ENCODE assay signal across 8 mouse cellular contexts in the genomic region with DNA sequence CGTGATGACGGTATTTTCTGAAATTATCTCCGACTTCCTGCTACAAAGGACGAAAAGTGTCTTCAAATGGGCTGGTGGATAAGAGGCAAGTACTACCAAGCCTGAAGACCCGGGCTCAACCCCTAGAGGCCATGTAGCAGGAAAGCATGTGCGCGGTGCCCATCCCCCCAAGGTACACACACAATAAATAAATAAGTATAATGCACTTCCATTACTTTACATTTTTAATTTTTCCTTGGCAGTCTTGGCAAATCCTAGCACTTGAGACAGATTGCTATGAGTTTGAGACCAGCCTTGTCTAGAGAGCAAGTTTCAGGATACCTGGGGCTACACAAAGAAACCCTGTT. TPM values are rescaled to one million over a fixed set of nuclear protein-coding genes. Genes with fewer than 3 reads are reported as not detected.
DNase-seq lines count a peak whose midpoint lies in the region; ATAC-seq lines count a peak whose summit lies in the region.

No protein-coding gene starts in this region.

- H3K27me3 ChIP-seq in liver, embryonic 11.5 days (replicated peaks; ENCODE audit: control insufficient read depth, insufficient read depth, low read length): no peaks in the 10 kb centered on the region
- no peaks in the 10 kb centered on the region for H3K27me3 ChIP-seq in embryonic facial prominence, embryonic 10.5 days (replicated peaks; ENCODE audit: low read depth, poor library complexity, severe bottlenecking)
- no peaks in the 10 kb centered on the region; the same call in 1 of the 2 replicates for H3K27me3 ChIP-seq in intestine, embryonic 16.5 days (replicated peaks; ENCODE audit: control insufficient read depth, insufficient read depth, low read length)
- no peaks in the 10 kb centered on the region for H3K27me3 ChIP-seq in neural tube, embryonic 14.5 days (ENCODE audit: control insufficient read depth, insufficient read depth, low read length)

- no peaks in the 10 kb centered on the region for H3K36me3 ChIP-seq in liver, embryonic 11.5 days (ENCODE audit: control insufficient read depth, insufficient read depth, low read length)
- H3K36me3 ChIP-seq in embryonic facial prominence, embryonic 10.5 days (replicated peaks): no peaks in the 10 kb centered on the region
- H3K36me3 ChIP-seq in intestine, embryonic 16.5 days (ENCODE audit: control insufficient read depth, insufficient read depth, low read length): no peaks in the 10 kb centered on the region
- H3K36me3 ChIP-seq in neural tube, embryonic 14.5 days (ENCODE audit: control insufficient read depth, insufficient read depth, low read length): no peaks in the 10 kb centered on the region

- no peak overlapping the region for H3K9ac ChIP-seq in liver, embryonic 11.5 days (ENCODE audit: low read depth, low read length)
- peak overlapping the region; percentile 44; the same call in 1 of the 2 replicates for H3K9ac ChIP-seq in intestine, embryonic 16.5 days (ENCODE audit: low read depth, low read length)
- H3K9ac ChIP-seq in neural tube, embryonic 14.5 days (replicated peaks; ENCODE audit: low read depth, low read length): no peak overlapping the region

- ATAC-seq in liver, embryonic 11.5 days (replicated peaks; ENCODE audit: low FRiP score): peak; percentile 52
- ATAC-seq in intestine, embryonic 16.5 days: peak; percentile 44; the same call in 1 of the 2 replicates
- no peak for ATAC-seq in neural tube, embryonic 14.5 days (ENCODE audit: low read depth)

- no peak overlapping the region for H3K27ac ChIP-seq in liver, embryonic 11.5 days (ENCODE audit: low read depth, low read length)
- peak overlapping the region; percentile 84; the same call in 1 of the 2 replicates for H3K27ac ChIP-seq in embryonic facial prominence, embryonic 10.5 days (replicated peaks)
- H3K27ac ChIP-seq in intestine, embryonic 16.5 days (ENCODE audit: low read length): no peak overlapping the region
- H3K27ac ChIP-seq in neural tube, embryonic 14.5 days (ENCODE audit: low read depth, low read length): no peak overlapping the region

- no peak for DNase-seq in liver, embryonic 11.5 days (ENCODE audit: low spot score)
- no peak for DNase-seq in liver
- peak; percentile 49 for DNase-seq in embryonic facial prominence, embryonic 10.5 days (ENCODE audit: low spot score)
- no peak for DNase-seq in right cerebral cortex, adult 18-20 months
- DNase-seq in left cerebral cortex, adult 11 months (ENCODE audit: low spot score): no peak
- no peak for DNase-seq in left cerebral cortex, postnatal 14 days (ENCODE audit: low spot score in 2 of 2)

- H3K4me1 ChIP-seq in liver, embryonic 11.5 days (replicated peaks; ENCODE audit: control insufficient read depth, insufficient read depth, low read length): peaks cover 6% of the 10 kb centered on the region; the same call in 1 of the 2 replicates
- H3K4me1 ChIP-seq in embryonic facial prominence, embryonic 10.5 days: peaks cover 21% of the 10 kb centered on the region
- peaks cover 3% of the 10 kb centered on the region; the same call in 1 of the 2 replicates for H3K4me1 ChIP-seq in intestine, embryonic 16.5 days (ENCODE audit: control insufficient read depth, insufficient read depth, low read length)
- H3K4me1 ChIP-seq in neural tube, embryonic 14.5 days (ENCODE audit: control insufficient read depth, insufficient read depth, low read length): no peaks in the 10 kb centered on the region

- no peaks in the 10 kb centered on the region for H3K9me3 ChIP-seq in liver, embryonic 11.5 days (ENCODE audit: control insufficient read depth, low read length)
- no peaks in the 10 kb centered on the region for H3K9me3 ChIP-seq in embryonic facial prominence, embryonic 10.5 days
- H3K9me3 ChIP-seq in intestine, embryonic 16.5 days (ENCODE audit: control insufficient read depth, low read length): no peaks in the 10 kb centered on the region
- no peaks in the 10 kb centered on the region for H3K9me3 ChIP-seq in neural tube, embryonic 14.5 days (ENCODE audit: control insufficient read depth, low read length)

- WGBS in liver, embryonic 11.5 days: 46% methylated on average over 7 of the region's 7 CpGs
- 52% methylated on average over 7 of the region's 7 CpGs for WGBS in embryonic facial prominence, embryonic 10.5 days
- 42% methylated on average over 7 of the region's 7 CpGs for WGBS in intestine, embryonic 16.5 days
- 56% methylated on average over 7 of the region's 7 CpGs for WGBS in neural tube, embryonic 14.5 days

- H3K4me2 ChIP-seq in liver, embryonic 11.5 days: peak overlapping the region; percentile 51
- peak overlapping the region; percentile 53 for H3K4me2 ChIP-seq in intestine, embryonic 16.5 days (ENCODE audit: low read depth, low read length)
- H3K4me2 ChIP-seq in neural tube, embryonic 14.5 days (ENCODE audit: low read depth, low read length): peak overlapping the region; percentile 51

- H3K4me3 ChIP-seq in liver, embryonic 11.5 days (ENCODE audit: low read depth, low read length): peak overlapping the region; percentile 17; the same call in 1 of the 2 replicates
- peak overlapping the region; percentile 46 for H3K4me3 ChIP-seq in embryonic facial prominence, embryonic 10.5 days
- H3K4me3 ChIP-seq in intestine, embryonic 16.5 days (ENCODE audit: low read length): peak overlapping the region; percentile 30
- H3K4me3 ChIP-seq in neural tube, embryonic 14.5 days (ENCODE audit: low read depth, low read length): no peak overlapping the region

- intact Hi-C loops in left cerebral cortex, postnatal 14 days (cut with DNase I): no loop called here

RNA-seq across cellular contexts. Expression of a gene that starts 20.4 kb away (rescaled TPM):
- 26.6 and 30.8 TPM in 2 replicates for polyA plus RNA-seq in liver, embryonic 11.5 days (2014; fragmentation: Nextera tagmentation; extraction: Ambion mirVana)
- 110 and 112 TPM in 2 replicates for polyA plus RNA-seq in embryonic facial prominence, embryonic 10.5 days (2016; fragmentation: Nextera tagmentation; extraction: Ambion mirVana)
- polyA plus RNA-seq in intestine, embryonic 16.5 days (2015; fragmentation: Nextera tagmentation; extraction: Ambion mirVana): 43.0 and 43.5 TPM in 2 replicates
- polyA plus RNA-seq in neural tube, embryonic 14.5 days (2014; fragmentation: Nextera tagmentation; extraction: Ambion mirVana): 10.9 and 13.2 TPM in 2 replicates
- 1 to 10 TPM; 2.1 to 3.4 TPM for total RNA-seq in left cerebral cortex, postnatal 14 days (2021)
